Mouse (Mus musculus): ENCODE measurements around the gene Arid2. TPM values are rescaled to one million over a fixed set of nuclear protein-coding genes. Genes with fewer than 3 reads are reported as not detected.
"Not testable (repeated sequence)": the region's sequence is repeated elsewhere in the genome, so short reads cannot be mapped to it uniquely, and the experiment has no call there.

Gene Arid2
- polyA plus RNA-seq, 1 experiment from 2014 or later = 21.5 TPM

DNA sequence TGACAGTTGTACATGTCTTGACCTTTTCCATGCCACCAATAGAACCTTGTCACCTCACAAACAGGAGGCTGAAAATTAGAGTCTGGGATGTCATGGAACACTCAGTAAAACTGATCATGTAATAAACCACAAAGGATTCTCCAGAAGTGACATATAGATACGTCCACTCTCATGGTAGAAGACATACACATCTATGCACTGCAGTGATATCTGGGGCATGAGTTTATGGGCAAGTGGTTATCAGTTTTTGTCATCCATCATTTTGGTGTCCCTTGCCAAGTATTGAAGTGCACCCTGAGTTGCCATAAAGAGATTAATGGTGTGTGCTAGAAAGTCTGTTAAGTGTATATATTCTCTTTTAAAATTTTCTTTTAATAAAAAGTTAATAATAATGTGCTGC lies 25.6 kb downstream of the Arid2 start:
- Histone ChIP-seq H3K27ac (ENCODE audit: poor library complexity, severe bottlenecking) (no peak overlapping the region), H3K27me3 (replicated peaks) (no peaks in the 10 kb centered on the region), H3K4me1 (replicated peaks) (peaks cover 9% of the 10 kb centered on the region; the same call in 1 of the 2 replicates), H3K4me3 (no peak overlapping the region), H3K9ac (no peak overlapping the region), H3K9me3 (replicated peaks) (no peaks in the 10 kb centered on the region), H3K4me2 (no peak overlapping the region), H3K36me3 (peaks cover 21% of the 10 kb centered on the region)
- no peak for ATAC-seq (ENCODE audit: insufficient number of reproducible peaks, low FRiP score)
- 85% methylated on average over 1 of the region's 1 CpGs for WGBS

DNA sequence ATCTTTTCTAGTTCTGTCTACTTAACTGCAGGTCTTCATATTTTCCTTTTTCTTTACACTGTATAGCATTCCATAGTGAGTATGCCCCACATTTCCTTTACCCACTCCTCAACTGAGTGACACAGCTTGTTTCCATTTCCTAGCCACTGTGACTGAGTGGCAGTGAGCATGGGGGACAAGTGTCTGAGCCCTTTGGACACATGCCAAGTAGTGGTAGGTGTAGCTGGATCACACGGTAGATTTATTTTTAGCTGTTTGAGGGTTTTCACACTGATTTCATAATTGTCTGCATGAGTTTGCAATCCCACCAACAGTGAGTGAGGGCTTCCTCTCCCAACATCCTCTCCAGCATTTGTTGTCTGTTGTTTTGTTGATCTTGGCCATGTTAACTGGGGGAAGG lies 28.3 kb downstream of the Arid2 start:
- no peaks in the 10 kb centered on the region for H3K27me3 ChIP-seq (replicated peaks)
- H3K4me2 ChIP-seq = no peak overlapping the region
- ATAC-seq (ENCODE audit: insufficient number of reproducible peaks, low FRiP score) = peak; percentile 48; the same call in 1 of the 2 replicates
- peaks cover 21% of the 10 kb centered on the region for H3K36me3 ChIP-seq
- no peak overlapping the region for H3K27ac ChIP-seq (ENCODE audit: poor library complexity, severe bottlenecking)
- H3K4me1 ChIP-seq (replicated peaks) = peaks cover 6% of the 10 kb centered on the region; the same call in 1 of the 2 replicates
- 12% methylated on average over 1 of the region's 1 CpGs for WGBS
- H3K9ac ChIP-seq = no peak overlapping the region
- no peaks in the 10 kb centered on the region for H3K9me3 ChIP-seq (replicated peaks)
- no peak overlapping the region for H3K4me3 ChIP-seq

DNA sequence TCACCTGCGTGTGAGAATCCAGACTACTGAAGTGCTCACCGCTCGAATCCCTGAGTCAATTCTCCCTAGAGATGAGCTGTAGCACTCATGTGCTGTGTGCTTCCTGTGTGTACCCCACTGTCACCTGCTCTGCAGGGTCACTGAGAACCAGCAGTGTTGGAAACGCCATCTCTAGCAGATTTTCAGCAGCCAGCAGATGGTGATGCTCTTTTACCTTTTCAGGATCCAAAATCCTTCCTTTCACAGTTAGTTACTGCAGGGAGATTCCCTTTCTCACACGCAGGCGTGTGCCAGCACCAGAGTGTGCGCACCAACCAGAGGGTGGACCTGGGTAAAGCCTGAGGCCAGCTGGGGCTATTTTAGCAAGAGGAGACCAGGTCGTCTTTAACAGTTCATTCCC lies 32.0 kb downstream of the Arid2 start:
- Histone ChIP-seq H3K4me1 (replicated peaks) (peaks cover 6% of the 10 kb centered on the region; the same call in 1 of the 2 replicates), H3K27ac (ENCODE audit: poor library complexity, severe bottlenecking) (no peak overlapping the region), H3K9me3 (replicated peaks) (no peaks in the 10 kb centered on the region), H3K4me2 (no peak overlapping the region), H3K9ac (no peak overlapping the region), H3K27me3 (replicated peaks) (no peaks in the 10 kb centered on the region), H3K36me3 (0 out of 2 replicates have a peak, but pooled peaks cover 2% of the 10 kb centered on the region), H3K4me3 (no peak overlapping the region)
- WGBS = 88% methylated on average over 8 of the region's 8 CpGs
- ATAC-seq (ENCODE audit: insufficient number of reproducible peaks, low FRiP score) = no peak

DNA sequence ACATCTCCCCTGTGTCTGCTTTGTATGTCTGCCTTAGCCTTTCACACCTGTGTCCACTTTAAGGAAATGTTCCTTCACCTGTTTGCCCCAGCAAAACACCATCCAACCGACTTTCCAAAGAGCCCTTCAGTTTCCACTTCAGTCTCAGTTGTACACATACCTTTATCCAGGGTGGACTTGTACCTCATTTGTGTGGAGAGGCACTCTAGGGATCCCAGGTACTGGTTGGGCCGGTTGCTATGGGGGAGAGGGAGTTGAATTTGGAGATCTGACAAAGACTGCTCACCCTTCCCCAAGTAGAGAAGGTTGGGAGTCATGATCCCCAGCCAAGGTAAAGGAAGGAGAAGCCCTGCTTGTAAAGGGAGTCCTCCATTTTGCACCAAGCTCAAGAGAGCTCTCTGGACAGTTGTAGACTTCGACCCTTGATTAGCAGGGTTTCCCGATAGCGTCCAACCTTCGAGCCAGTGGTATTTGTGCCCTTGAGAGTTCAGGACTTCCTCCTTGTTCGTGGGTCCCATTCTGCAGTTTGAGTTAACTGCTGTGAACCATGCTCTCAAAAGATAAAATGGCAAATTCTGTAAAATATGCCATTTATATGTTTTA lies 38.5 kb downstream of the Arid2 start:
- ATAC-seq (ENCODE audit: insufficient number of reproducible peaks, low FRiP score) = no peak
- no peaks in the 10 kb centered on the region for H3K27me3 ChIP-seq (replicated peaks)
- 91% methylated on average over 7 of the region's 7 CpGs for WGBS

DNA sequence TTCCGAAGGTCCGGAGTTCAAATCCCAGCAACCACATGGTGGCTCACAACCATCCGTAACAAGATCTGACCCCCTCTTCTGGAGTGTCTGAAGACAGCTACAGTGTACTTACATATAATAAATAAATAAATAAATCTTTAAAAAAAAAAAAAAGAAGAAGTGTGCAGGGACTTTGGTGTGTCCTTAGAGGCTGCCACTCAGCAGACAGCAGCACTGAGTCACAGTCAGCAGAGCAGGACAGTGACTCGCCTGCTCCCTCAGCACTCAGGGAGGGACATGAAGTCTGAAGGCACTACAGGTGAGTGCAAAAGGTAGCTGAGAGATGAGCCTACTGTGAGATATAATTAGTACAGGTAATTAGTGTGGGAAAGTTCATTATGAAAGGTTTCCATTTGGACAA lies 41.4 kb downstream of the Arid2 start:
- Histone ChIP-seq H3K36me3 (peaks cover 14% of the 10 kb centered on the region), H3K4me1 (replicated peaks) (peaks cover 36% of the 10 kb centered on the region)
- 85% methylated on average over 4 of the region's 4 CpGs for WGBS
- not testable (repeated sequence) for H3K27ac ChIP-seq (ENCODE audit: poor library complexity, severe bottlenecking); H3K4me3 ChIP-seq; H3K4me2 ChIP-seq; H3K9me3 ChIP-seq (replicated peaks); H3K27me3 ChIP-seq (replicated peaks); ATAC-seq (ENCODE audit: insufficient number of reproducible peaks, low FRiP score); H3K9ac ChIP-seq

More for the DNA sequence above, 38.5 kb downstream of the Arid2 start:
- Histone ChIP-seq H3K4me1 (replicated peaks) (peaks cover 13% of the 10 kb centered on the region), H3K4me2 (no peak overlapping the region), H3K9ac (no peak overlapping the region), H3K36me3 (peaks cover 16% of the 10 kb centered on the region), H3K9me3 (replicated peaks) (no peaks in the 10 kb centered on the region), H3K4me3 (no peak overlapping the region), H3K27ac (ENCODE audit: poor library complexity, severe bottlenecking) (no peak overlapping the region)

DNA sequence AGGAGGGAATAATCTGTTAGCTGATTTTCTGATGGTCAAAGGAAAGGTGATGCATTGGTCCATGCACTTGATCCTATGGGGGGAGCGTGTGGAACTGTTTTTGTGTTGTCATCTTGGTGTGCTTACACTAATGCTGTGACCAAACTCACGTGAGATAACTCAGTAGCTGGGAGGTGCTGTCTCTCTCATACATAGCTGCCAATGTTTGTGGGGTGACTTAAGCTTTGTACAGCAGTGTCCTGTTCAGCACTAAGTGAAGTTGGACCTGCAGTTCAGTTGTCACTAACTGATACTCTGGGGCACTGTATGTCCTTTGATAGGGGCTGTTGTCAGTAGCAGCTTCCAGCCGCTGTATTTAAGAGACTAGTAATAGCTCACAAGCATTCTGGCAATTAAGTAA lies 43.2 kb downstream of the Arid2 start:
- Histone ChIP-seq H3K27ac (ENCODE audit: poor library complexity, severe bottlenecking) (no peak overlapping the region), H3K9me3 (replicated peaks) (no peaks in the 10 kb centered on the region)
- whole genome bisulfite sequencing = 46% methylated on average over 3 of the region's 3 CpGs

DNA sequence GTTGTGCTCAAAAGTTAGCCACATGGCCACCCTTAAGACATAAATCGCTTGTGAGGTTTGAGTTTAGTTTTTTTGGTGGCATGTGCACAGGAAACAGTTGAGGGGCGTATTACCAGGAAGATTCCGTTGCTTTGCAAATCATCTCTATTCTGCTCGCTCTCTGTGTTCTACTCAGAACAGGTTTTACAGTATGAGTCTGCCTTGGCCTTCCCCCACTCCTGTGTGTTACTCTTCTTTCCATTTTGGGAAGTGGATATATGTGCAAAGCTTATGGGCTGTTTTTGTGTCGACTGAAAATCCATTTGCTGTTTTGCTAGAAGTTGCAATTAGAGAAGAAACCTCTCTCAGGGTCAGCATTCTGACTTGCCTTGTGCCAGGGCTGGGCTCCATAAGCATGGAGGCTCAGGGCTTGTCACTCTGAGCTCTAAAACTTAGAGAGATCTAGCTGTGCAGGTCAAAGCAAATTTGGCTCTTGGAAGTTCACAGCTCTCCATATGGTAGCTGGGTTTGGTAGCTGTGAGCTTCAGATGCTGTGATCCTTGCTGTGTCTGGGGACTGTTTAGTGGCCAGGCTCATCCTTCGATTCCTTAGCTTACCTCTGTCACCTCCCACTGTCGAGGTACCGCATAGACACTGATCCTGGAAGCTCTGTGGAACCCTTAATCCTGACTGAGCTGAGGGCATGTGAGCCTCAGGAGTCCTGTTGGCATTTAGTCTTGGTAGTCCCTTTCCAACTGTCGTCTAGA lies 45.3 kb downstream of the Arid2 start:
- WGBS = 81% methylated on average over 9 of the region's 9 CpGs

More for the DNA sequence above, 43.2 kb downstream of the Arid2 start:
- H3K4me1 ChIP-seq (replicated peaks) = peaks cover 36% of the 10 kb centered on the region
- no peak overlapping the region for H3K9ac ChIP-seq
- H3K4me2 ChIP-seq = no peak overlapping the region
- H3K36me3 ChIP-seq = peaks cover 9% of the 10 kb centered on the region
- H3K27me3 ChIP-seq (replicated peaks) = no peaks in the 10 kb centered on the region
- ATAC-seq (ENCODE audit: insufficient number of reproducible peaks, low FRiP score) = no peak
- no peak overlapping the region for H3K4me3 ChIP-seq

DNA sequence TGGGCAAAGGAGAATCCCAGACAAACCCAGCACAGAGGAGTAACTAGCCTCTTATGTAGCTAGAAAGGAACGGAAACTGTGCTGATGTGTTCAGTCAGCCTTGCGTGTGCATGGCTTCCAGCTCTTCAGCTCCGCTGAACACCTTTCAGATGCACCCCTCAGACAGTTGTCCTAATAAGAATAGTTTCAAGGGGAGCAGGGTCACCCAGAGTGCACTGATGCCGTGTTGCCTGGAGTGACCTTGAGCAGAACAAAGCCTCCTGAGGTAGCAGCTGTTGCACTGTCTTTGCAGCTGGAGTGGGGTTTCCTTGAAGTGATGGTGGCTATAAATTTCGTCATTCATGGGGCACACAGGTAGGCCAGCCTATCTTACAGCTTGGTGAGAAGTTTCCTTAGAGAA lies 46.0 kb downstream of the Arid2 start:
- Histone ChIP-seq H3K4me2 (no peak overlapping the region), H3K27ac (ENCODE audit: poor library complexity, severe bottlenecking) (no peak overlapping the region; the same call in 1 of the 2 replicates)
- ATAC-seq (ENCODE audit: insufficient number of reproducible peaks, low FRiP score) = no peak

More for the DNA sequence above, 45.3 kb downstream of the Arid2 start:
- Histone ChIP-seq H3K36me3 (peaks cover 2% of the 10 kb centered on the region; the same call in 1 of the 2 replicates), H3K27me3 (replicated peaks) (no peaks in the 10 kb centered on the region), H3K9me3 (replicated peaks) (no peaks in the 10 kb centered on the region), H3K9ac (peak overlapping the region; percentile 46; the same call in 1 of the 2 replicates), H3K4me3 (no peak overlapping the region), H3K4me2 (no peak overlapping the region), H3K4me1 (replicated peaks) (peaks cover 36% of the 10 kb centered on the region), H3K27ac (ENCODE audit: poor library complexity, severe bottlenecking) (no peak overlapping the region; the same call in 1 of the 2 replicates)
- no peak for ATAC-seq (ENCODE audit: insufficient number of reproducible peaks, low FRiP score)

DNA sequence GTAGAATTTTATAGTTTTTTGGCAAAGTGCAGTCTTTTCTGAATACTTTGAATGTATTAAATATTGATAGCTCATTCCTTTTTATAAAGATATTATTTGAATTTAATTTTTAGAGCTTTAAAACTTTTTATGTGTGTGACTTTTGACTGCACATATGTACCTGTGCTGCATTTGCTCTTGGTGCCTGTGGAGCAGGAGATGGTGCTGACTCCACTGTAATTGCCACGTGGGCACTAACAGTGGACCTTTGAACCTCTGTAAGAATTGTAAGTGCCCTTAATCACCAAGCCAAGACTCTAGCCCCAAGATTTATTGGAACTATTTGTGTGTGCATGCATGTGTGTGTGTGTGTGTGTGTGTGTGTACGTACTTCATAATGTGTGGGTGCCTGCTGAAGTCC lies 53.6 kb downstream of the Arid2 start:
- Histone ChIP-seq H3K4me1 (replicated peaks) (peaks cover 16% of the 10 kb centered on the region), H3K27me3 (replicated peaks) (no peaks in the 10 kb centered on the region), H3K36me3 (no peaks in the 10 kb centered on the region), H3K9ac (no peak overlapping the region), H3K4me2 (no peak overlapping the region), H3K27ac (ENCODE audit: poor library complexity, severe bottlenecking) (no peak overlapping the region), H3K4me3 (no peak overlapping the region), H3K9me3 (replicated peaks) (no peaks in the 10 kb centered on the region)
- WGBS = 87% methylated on average over 2 of the region's 2 CpGs
- ATAC-seq (ENCODE audit: insufficient number of reproducible peaks, low FRiP score) = no peak

More for the DNA sequence above, 46.0 kb downstream of the Arid2 start:
- 58% methylated on average over 5 of the region's 5 CpGs for WGBS
- Histone ChIP-seq H3K4me3 (no peak overlapping the region), H3K9me3 (replicated peaks) (no peaks in the 10 kb centered on the region), H3K36me3 (no peaks in the 10 kb centered on the region; the same call in 1 of the 2 replicates), H3K27me3 (replicated peaks) (no peaks in the 10 kb centered on the region), H3K4me1 (replicated peaks) (peaks cover 36% of the 10 kb centered on the region), H3K9ac (no peak overlapping the region)

DNA sequence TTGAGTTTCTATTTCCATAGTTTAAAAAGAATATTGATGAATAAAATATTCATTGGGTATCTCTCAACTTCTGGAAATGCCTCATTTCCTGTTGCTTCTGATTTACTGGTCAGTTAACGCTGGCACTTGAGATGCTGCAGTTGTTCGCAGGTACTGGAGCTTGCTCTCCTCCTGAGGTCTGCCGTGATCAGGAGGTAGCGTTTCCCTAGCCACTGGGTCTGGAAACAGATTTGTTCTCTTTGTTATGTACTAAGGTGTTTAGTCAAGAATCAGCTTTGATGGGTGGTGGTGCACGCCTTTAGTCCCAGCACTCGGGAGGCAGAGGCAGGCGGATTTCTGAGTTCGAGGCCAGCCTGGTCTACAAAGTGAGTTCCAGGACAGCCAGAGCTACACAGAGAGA lies 54.8 kb downstream of the Arid2 start:
- Histone ChIP-seq H3K9ac (no peak overlapping the region), H3K4me3 (no peak overlapping the region), H3K9me3 (replicated peaks) (no peaks in the 10 kb centered on the region), H3K36me3 (no peaks in the 10 kb centered on the region), H3K27me3 (replicated peaks) (no peaks in the 10 kb centered on the region), H3K4me2 (no peak overlapping the region), H3K27ac (ENCODE audit: poor library complexity, severe bottlenecking) (no peak overlapping the region), H3K4me1 (replicated peaks) (peaks cover 19% of the 10 kb centered on the region)
- WGBS = 92% methylated on average over 8 of the region's 8 CpGs
- no peak for ATAC-seq (ENCODE audit: insufficient number of reproducible peaks, low FRiP score)

DNA sequence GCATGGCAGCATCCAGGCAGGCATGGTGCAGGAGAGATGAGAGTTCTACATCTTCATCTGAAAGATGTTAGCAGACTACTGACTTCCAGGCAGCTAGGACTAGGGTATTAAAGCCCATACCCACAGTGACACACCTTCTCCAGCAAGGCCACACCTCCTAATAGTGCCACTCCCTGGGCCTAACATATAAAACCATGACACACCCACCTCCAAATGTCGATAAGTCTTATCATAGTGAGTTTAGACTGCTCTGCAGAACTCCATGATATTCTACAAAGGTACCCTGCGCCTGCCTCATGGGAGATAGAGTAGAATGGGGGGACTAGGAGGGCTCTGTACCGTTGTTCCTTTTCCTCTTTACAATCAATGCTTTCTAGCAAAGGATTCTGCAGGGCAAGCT lies 55.6 kb downstream of the Arid2 start:
- 75% methylated on average over 3 of the region's 3 CpGs for WGBS
- Histone ChIP-seq H3K27me3 (replicated peaks) (no peaks in the 10 kb centered on the region), H3K9ac (no peak overlapping the region), H3K36me3 (no peaks in the 10 kb centered on the region), H3K4me2 (no peak overlapping the region), H3K4me3 (no peak overlapping the region), H3K4me1 (replicated peaks) (peaks cover 19% of the 10 kb centered on the region), H3K9me3 (replicated peaks) (no peaks in the 10 kb centered on the region), H3K27ac (ENCODE audit: poor library complexity, severe bottlenecking) (no peak overlapping the region)
- ATAC-seq (ENCODE audit: insufficient number of reproducible peaks, low FRiP score) = no peak
